Mouse (Mus musculus) ES-Bruce4 (cell line): ENCODE results near the gene Naa15. TPM values are rescaled to one million over a fixed set of nuclear protein-coding genes. Genes with fewer than 3 reads are reported as not detected.

Experiments used
- H3K27ac ChIP-seq: 2 replicates; pipeline ENCODE4 v1.5.1; 2012; ENCODE audit warnings: low read length, inconsistent platforms; ENCODE audit not compliant: insufficient read depth
- H3K27me3 ChIP-seq: 2 replicates; pipeline ENCODE4 v1.6.1; 2012; ENCODE audit warnings: mild to moderate bottlenecking, low read length, inconsistent platforms; ENCODE audit not compliant: control insufficient read depth, poor library complexity, insufficient read depth, severe bottlenecking
- H3K36me3 ChIP-seq: 2 replicates; pipeline ENCODE4 v1.6.1; 2012; ENCODE audit warnings: inconsistent platforms, mild to moderate bottlenecking, low read length, moderate library complexity; ENCODE audit not compliant: control insufficient read depth, poor library complexity, insufficient read depth, severe bottlenecking
- H3K4me1 ChIP-seq: one replicate; pipeline ENCODE4 v1.8.1; 2011; ENCODE audit warnings: low read length; ENCODE audit not compliant: control insufficient read depth, insufficient read depth
- H3K4me3 ChIP-seq: 2 replicates; pipeline ENCODE4 v1.5.1; 2011; ENCODE audit warnings: low read depth, mild to moderate bottlenecking, low read length
- H3K9ac ChIP-seq: 2 replicates; pipeline ENCODE4 v1.6.1; 2012; ENCODE audit warnings: low read depth, mild to moderate bottlenecking, inconsistent platforms; ENCODE audit not compliant: poor library complexity, severe bottlenecking
- H3K9me3 ChIP-seq: replicated peaks from 2 replicates; pipeline ENCODE4 v1.6.1; 2012; ENCODE audit warnings: mild to moderate bottlenecking, low read length, inconsistent platforms; ENCODE audit not compliant: control insufficient read depth, poor library complexity, insufficient read depth, severe bottlenecking
- CTCF ChIP-seq: IDR thresholded peaks from one replicate; pipeline ENCODE4 v1.8.1; 2011; ENCODE audit warnings: low read depth, low read length
- EP300 ChIP-seq: IDR thresholded peaks from 2 replicates; pipeline ENCODE4 v1.6.1; 2011; ENCODE audit warnings: low read depth, low read length; ENCODE audit not compliant: insufficient read depth
- POLR2A ChIP-seq: IDR thresholded peaks from one replicate; pipeline ENCODE4 v1.8.1; 2011; ENCODE audit warnings: low read length; ENCODE audit not compliant: insufficient read depth
- polyA plus RNA-seq: library from polyadenylated mRNA; stranded (reverse); fragments of >200 nt; gene quantifications from 2 replicates; pipeline ENCODE4 v1.2.4, GENCODE M21; 2011; ENCODE audit warnings: low read depth; ENCODE audit not compliant: missing spikeins, insufficient read depth, insufficient read length

Gene Naa15
- polyA plus RNA-seq, 1 experiment = 197 TPM

- Histone ChIP-seq H3K27ac (no peak overlapping the region), H3K9me3 (no peaks in the 10 kb centered on the region), H3K27me3 (no peaks in the 10 kb centered on the region), H3K4me3 (no peak overlapping the region), H3K4me1 (peaks cover 3% of the 10 kb centered on the region), H3K36me3 (no peaks in the 10 kb centered on the region), H3K9ac (no peak overlapping the region)
- TF ChIP-seq EP300 (no peak), CTCF (no peak)
Measured at GRCm38 (mm10) chr3:51490088-51490753, 75.3 kb downstream of the Naa15 start.

GRCm38 (mm10) chr3:51493272-51493838 is 78.4 kb downstream of the Naa15 start:
- no peaks in the 10 kb centered on the region for H3K27me3 ChIP-seq
- H3K9ac ChIP-seq = no peak overlapping the region
- peaks cover 3% of the 10 kb centered on the region for H3K4me1 ChIP-seq
- no peak overlapping the region for H3K4me3 ChIP-seq
- H3K9me3 ChIP-seq = no peaks in the 10 kb centered on the region
- no peak overlapping the region for H3K27ac ChIP-seq
- no peak for TF ChIP-seq POLR2A
- no peak for TF ChIP-seq CTCF
- TF ChIP-seq EP300 = no peak
- no peaks in the 10 kb centered on the region for H3K36me3 ChIP-seq

GRCm38 (mm10) chr3:51494466-51494865 is 79.5 kb downstream of the Naa15 start:
- H3K4me1 ChIP-seq = peaks cover 3% of the 10 kb centered on the region
- H3K36me3 ChIP-seq = no peaks in the 10 kb centered on the region
- no peaks in the 10 kb centered on the region for H3K9me3 ChIP-seq
- no peak overlapping the region for H3K27ac ChIP-seq
- H3K27me3 ChIP-seq = no peaks in the 10 kb centered on the region
- H3K4me3 ChIP-seq = no peak overlapping the region
- H3K9ac ChIP-seq = no peak overlapping the region
- TF ChIP-seq POLR2A = no peak
- TF ChIP-seq EP300 = no peak
- no peak for TF ChIP-seq CTCF

- Histone ChIP-seq H3K36me3 (no peaks in the 10 kb centered on the region), H3K27ac (no peak overlapping the region), H3K9ac (no peak overlapping the region), H3K4me3 (no peak overlapping the region), H3K27me3 (no peaks in the 10 kb centered on the region), H3K9me3 (no peaks in the 10 kb centered on the region), H3K4me1 (peaks cover 3% of the 10 kb centered on the region)
- TF ChIP-seq CTCF (no peak), POLR2A (no peak), EP300 (no peak)
Measured at GRCm38 (mm10) chr3:51495646-51496045, 80.7 kb downstream of the Naa15 start.

- no peak overlapping the region for H3K9ac ChIP-seq
- H3K4me3 ChIP-seq = no peak overlapping the region
- no peaks in the 10 kb centered on the region for H3K27me3 ChIP-seq
- TF ChIP-seq POLR2A = no peak
- TF ChIP-seq CTCF = no peak
- TF ChIP-seq EP300 = no peak
- H3K4me1 ChIP-seq = peaks cover 3% of the 10 kb centered on the region
- H3K9me3 ChIP-seq = no peaks in the 10 kb centered on the region
- no peak overlapping the region for H3K27ac ChIP-seq
- H3K36me3 ChIP-seq = no peaks in the 10 kb centered on the region
Measured at GRCm38 (mm10) chr3:51497978-51498377, 83.0 kb downstream of the Naa15 start.

GRCm38 (mm10) chr3:51498659-51499058 is 83.7 kb downstream of the Naa15 start:
- Histone ChIP-seq H3K27ac (no peak overlapping the region), H3K27me3 (no peaks in the 10 kb centered on the region), H3K4me3 (no peak overlapping the region), H3K36me3 (no peaks in the 10 kb centered on the region), H3K4me1 (no peaks in the 10 kb centered on the region), H3K9ac (no peak overlapping the region), H3K9me3 (no peaks in the 10 kb centered on the region)
- no peak for TF ChIP-seq POLR2A
- no peak for TF ChIP-seq CTCF
- TF ChIP-seq EP300 = no peak
